Mouse (Mus musculus): Measurements from ENCODE around the gene 1810049J17Rik. TPM values are rescaled to one million over a fixed set of nuclear protein-coding genes. Genes with fewer than 3 reads are reported as not detected.
A peak's percentile ranks its signal among the peaks of the same experiment; 100 is the strongest.

1810049J17Rik gene
- polyA plus RNA-seq, 1 experiment from 2014 or later = 2.0 TPM

DNA sequence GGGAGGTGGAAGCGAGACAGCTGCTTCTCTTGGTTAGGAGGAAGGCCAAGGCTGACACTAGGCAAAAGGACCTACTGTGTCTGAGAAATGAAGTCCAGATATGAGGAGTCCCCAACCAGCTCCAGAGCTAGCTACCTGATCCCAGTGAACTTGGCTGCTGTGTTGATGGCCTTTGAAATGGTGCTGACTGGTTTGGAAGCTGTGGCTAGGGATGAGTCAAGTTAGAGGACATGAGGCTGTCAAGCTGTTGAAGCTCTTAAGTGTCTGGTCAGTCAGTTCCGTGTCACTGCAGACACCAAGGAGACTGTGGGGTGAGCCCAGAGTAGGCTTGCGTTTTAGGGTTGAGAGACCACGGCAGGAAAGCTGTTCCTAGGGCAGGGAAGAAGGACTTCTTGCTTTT lies 12.7 kb upstream of the 1810049J17Rik start:
- H3K27ac ChIP-seq = no peak overlapping the region
- no peak for DNase-seq (ENCODE audit: low spot score)
- 84% methylated on average over 4 of the region's 4 CpGs for WGBS
- no peak for ATAC-seq (ENCODE audit: low FRiP score)
- no peak overlapping the region for H3K9ac ChIP-seq
- H3K36me3 ChIP-seq (replicated peaks; ENCODE audit: control insufficient read depth, insufficient read depth) = no peaks in the 10 kb centered on the region
- peaks cover 14% of the 10 kb centered on the region; the same call in 1 of the 2 replicates for H3K4me1 ChIP-seq (replicated peaks; ENCODE audit: control insufficient read depth, insufficient read depth, low read length)
- no peaks in the 10 kb centered on the region for H3K27me3 ChIP-seq (ENCODE audit: control insufficient read depth, insufficient read depth, low read length)
- no peaks in the 10 kb centered on the region for H3K9me3 ChIP-seq (ENCODE audit: control insufficient read depth, low read length)
- no peak overlapping the region for H3K4me3 ChIP-seq (replicated peaks; ENCODE audit: low read length)
- H3K4me2 ChIP-seq (replicated peaks) = no peak overlapping the region

GRCm38 (mm10) chr15:12331300-12331699 lies 9.6 kb upstream of the 1810049J17Rik start:
- Histone ChIP-seq H3K9me3 (ENCODE audit: control insufficient read depth, low read length) (no peaks in the 10 kb centered on the region), H3K9ac (no peak overlapping the region), H3K4me3 (replicated peaks; ENCODE audit: low read length) (no peak overlapping the region), H3K27ac (no peak overlapping the region), H3K36me3 (replicated peaks; ENCODE audit: control insufficient read depth, insufficient read depth) (no peaks in the 10 kb centered on the region), H3K4me1 (replicated peaks; ENCODE audit: control insufficient read depth, insufficient read depth, low read length) (peaks cover 16% of the 10 kb centered on the region; the same call in 1 of the 2 replicates), H3K27me3 (ENCODE audit: control insufficient read depth, insufficient read depth, low read length) (no peaks in the 10 kb centered on the region), H3K4me2 (replicated peaks) (no peak overlapping the region)
- WGBS = 73% methylated on average over 1 of the region's 1 CpGs
- ATAC-seq (ENCODE audit: low FRiP score) (no peak), DNase-seq (ENCODE audit: low spot score) (no peak)

GRCm38 (mm10) chr15:12330892-12331291 lies 9.2 kb upstream of the 1810049J17Rik start:
- no peak overlapping the region for H3K4me2 ChIP-seq (replicated peaks)
- H3K4me1 ChIP-seq (replicated peaks; ENCODE audit: control insufficient read depth, insufficient read depth, low read length) = peaks cover 15% of the 10 kb centered on the region
- H3K4me3 ChIP-seq (replicated peaks; ENCODE audit: low read length) = no peak overlapping the region
- H3K27me3 ChIP-seq (ENCODE audit: control insufficient read depth, insufficient read depth, low read length) = no peaks in the 10 kb centered on the region
- no peaks in the 10 kb centered on the region for H3K9me3 ChIP-seq (ENCODE audit: control insufficient read depth, low read length)
- H3K9ac ChIP-seq = no peak overlapping the region
- no peaks in the 10 kb centered on the region for H3K36me3 ChIP-seq (replicated peaks; ENCODE audit: control insufficient read depth, insufficient read depth)
- no peak for ATAC-seq (ENCODE audit: low FRiP score)
- no peak for DNase-seq (ENCODE audit: low spot score)
- no peak overlapping the region for H3K27ac ChIP-seq

- WGBS = 79% methylated on average over 3 of the region's 3 CpGs
- ATAC-seq (ENCODE audit: low FRiP score) (no peak), DNase-seq (ENCODE audit: low spot score) (no peak)
- no peak overlapping the region for H3K4me3 ChIP-seq (replicated peaks; ENCODE audit: low read length)
- H3K36me3 ChIP-seq (replicated peaks; ENCODE audit: control insufficient read depth, insufficient read depth) = no peaks in the 10 kb centered on the region
- no peak overlapping the region for H3K9ac ChIP-seq
- no peaks in the 10 kb centered on the region for H3K9me3 ChIP-seq (ENCODE audit: control insufficient read depth, low read length)
- H3K4me1 ChIP-seq (replicated peaks; ENCODE audit: control insufficient read depth, insufficient read depth, low read length) = peaks cover 17% of the 10 kb centered on the region
- H3K4me2 ChIP-seq (replicated peaks) = no peak overlapping the region
- H3K27ac ChIP-seq = no peak overlapping the region
- no peaks in the 10 kb centered on the region for H3K27me3 ChIP-seq (ENCODE audit: control insufficient read depth, insufficient read depth, low read length)
These were observed 8.7 kb upstream of the 1810049J17Rik start for GRCm38 (mm10) chr15:12330389-12330788.

GRCm38 (mm10) chr15:12324326-12324725 lies 2.6 kb upstream of the 1810049J17Rik start:
- 94% methylated on average over 1 of the region's 1 CpGs for WGBS
- H3K4me1 ChIP-seq (replicated peaks; ENCODE audit: control insufficient read depth, insufficient read depth, low read length) = peaks cover 32% of the 10 kb centered on the region
- no peak for DNase-seq (ENCODE audit: low spot score)
- no peak overlapping the region for H3K9ac ChIP-seq
- H3K36me3 ChIP-seq (replicated peaks; ENCODE audit: control insufficient read depth, insufficient read depth) = no peaks in the 10 kb centered on the region
- peaks cover 9% of the 10 kb centered on the region for H3K27me3 ChIP-seq (ENCODE audit: control insufficient read depth, insufficient read depth, low read length)
- H3K4me2 ChIP-seq (replicated peaks) = no peak overlapping the region
- no peak for ATAC-seq (ENCODE audit: low FRiP score)
- H3K27ac ChIP-seq = no peak overlapping the region
- H3K4me3 ChIP-seq (replicated peaks; ENCODE audit: low read length) = no peak overlapping the region
- no peaks in the 10 kb centered on the region for H3K9me3 ChIP-seq (ENCODE audit: control insufficient read depth, low read length)

GRCm38 (mm10) chr15:12322676-12323402 lies 1.1 kb upstream of the 1810049J17Rik start:
- Histone ChIP-seq H3K27ac (no peak overlapping the region), H3K36me3 (replicated peaks; ENCODE audit: control insufficient read depth, insufficient read depth) (no peaks in the 10 kb centered on the region), H3K9me3 (ENCODE audit: control insufficient read depth, low read length) (no peaks in the 10 kb centered on the region), H3K4me3 (replicated peaks; ENCODE audit: low read length) (peak overlapping the region; percentile 83), H3K9ac (peak overlapping the region; percentile 96), H3K27me3 (ENCODE audit: control insufficient read depth, insufficient read depth, low read length) (peaks cover 10% of the 10 kb centered on the region), H3K4me1 (replicated peaks; ENCODE audit: control insufficient read depth, insufficient read depth, low read length) (peaks cover 28% of the 10 kb centered on the region), H3K4me2 (replicated peaks) (peak overlapping the region; percentile 62)
- 18% methylated on average over 9 of the region's 9 CpGs for WGBS
- DNase-seq (ENCODE audit: low spot score) (no peak), ATAC-seq (ENCODE audit: low FRiP score) (no peak)

DNA sequence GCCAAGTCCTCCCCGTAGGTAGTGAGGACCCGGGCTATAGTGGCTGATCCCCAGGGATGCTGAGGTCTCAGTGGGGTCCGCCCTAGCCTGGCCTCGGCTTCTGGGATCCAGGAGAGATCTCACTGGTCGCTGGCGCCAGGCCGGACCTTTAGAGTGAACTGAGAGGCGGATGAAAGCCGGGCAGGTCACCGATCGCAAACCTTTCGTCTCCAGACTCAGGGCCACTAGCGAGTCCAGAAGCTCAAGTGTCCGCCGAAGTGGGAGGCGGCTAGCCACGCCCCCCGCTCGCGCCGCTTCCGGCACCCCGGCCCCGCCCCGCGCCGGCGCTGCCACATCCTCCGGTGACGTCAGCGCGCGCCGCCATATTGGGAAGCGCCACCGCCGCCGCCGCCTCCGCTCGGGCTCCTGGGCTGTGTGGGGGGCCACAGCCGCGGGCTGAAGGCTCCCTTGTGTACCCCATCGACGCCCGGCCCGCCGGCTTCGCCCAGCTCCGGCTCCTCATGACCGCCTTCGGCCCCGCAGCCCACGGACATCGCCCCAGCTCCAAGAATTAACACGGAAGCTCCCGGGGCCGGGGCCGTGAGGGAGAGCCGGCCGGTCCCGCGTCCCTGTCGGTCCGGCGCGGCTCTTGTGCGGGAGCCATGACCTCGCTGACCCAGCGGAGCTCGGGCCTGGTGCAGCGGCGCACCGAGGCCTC lies 460 bp downstream of the 1810049J17Rik start, which contains the start of gene Golph3:
Golph3 (plus strand) TSS at position 360 of the 697 bp plus-strand sequence.
- no peaks in the 10 kb centered on the region for H3K36me3 ChIP-seq (replicated peaks; ENCODE audit: control insufficient read depth, insufficient read depth)
- WGBS = under 1% methylated on average over 72 of the region's 74 CpGs
- peak within 1 kb of the TSS; percentile 95 for H3K27ac ChIP-seq
- H3K4me2 ChIP-seq (replicated peaks) = peak within 1 kb of the TSS; percentile 62
- peak; percentile 95 for DNase-seq (ENCODE audit: low spot score)
- H3K9me3 ChIP-seq (ENCODE audit: control insufficient read depth, low read length) = no peaks in the 10 kb centered on the region
- H3K9ac ChIP-seq = peak within 1 kb of the TSS; percentile 96
- peaks cover 28% of the 10 kb centered on the region for H3K4me1 ChIP-seq (replicated peaks; ENCODE audit: control insufficient read depth, insufficient read depth, low read length)
- peaks cover 10% of the 10 kb centered on the region for H3K27me3 ChIP-seq (ENCODE audit: control insufficient read depth, insufficient read depth, low read length)
- peak within 1 kb of the TSS; percentile 83 for H3K4me3 ChIP-seq (replicated peaks; ENCODE audit: low read length)
- peak; percentile 97 for ATAC-seq (ENCODE audit: low FRiP score)

GRCm38 (mm10) chr15:12320441-12321090 lies 1.1 kb downstream of the 1810049J17Rik start:
- peak; percentile 29 for DNase-seq (ENCODE audit: low spot score)
- H3K4me1 ChIP-seq (replicated peaks; ENCODE audit: control insufficient read depth, insufficient read depth, low read length) = peaks cover 23% of the 10 kb centered on the region
- no peak for ATAC-seq (ENCODE audit: low FRiP score)
- H3K4me2 ChIP-seq (replicated peaks) = peak overlapping the region; percentile 62
- no peaks in the 10 kb centered on the region for H3K9me3 ChIP-seq (ENCODE audit: control insufficient read depth, low read length)
- 8% methylated on average over 22 of the region's 22 CpGs for WGBS
- H3K27me3 ChIP-seq (ENCODE audit: control insufficient read depth, insufficient read depth, low read length) = peaks cover 10% of the 10 kb centered on the region
- no peaks in the 10 kb centered on the region for H3K36me3 ChIP-seq (replicated peaks; ENCODE audit: control insufficient read depth, insufficient read depth)
- H3K27ac ChIP-seq = peak overlapping the region; percentile 95
- peak overlapping the region; percentile 96 for H3K9ac ChIP-seq
- H3K4me3 ChIP-seq (replicated peaks; ENCODE audit: low read length) = peak overlapping the region; percentile 83

DNA sequence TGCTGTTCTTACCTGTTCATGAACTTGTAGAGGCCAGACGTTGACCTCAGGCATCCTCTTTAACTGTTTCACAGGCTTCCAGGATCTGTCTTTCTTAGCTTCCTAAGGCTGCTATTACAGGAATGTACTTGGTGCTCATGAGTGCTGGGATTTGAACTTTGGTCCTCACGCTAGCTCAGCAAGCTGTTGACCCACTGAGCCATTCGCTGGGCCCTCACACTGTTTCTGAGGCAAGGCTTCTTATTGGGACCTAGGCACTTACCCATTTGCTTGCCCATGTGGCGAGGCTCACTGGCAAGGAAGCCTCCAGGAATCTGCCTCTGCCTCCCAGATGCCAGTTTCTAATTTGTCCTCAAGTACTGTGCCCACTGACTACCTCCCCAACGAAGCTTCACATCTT lies 1.8 kb downstream of the 1810049J17Rik start:
- no peak for ATAC-seq (ENCODE audit: low FRiP score)
- 0 out of 2 replicates have a peak overlapping the region, but pooled peaks have one; percentile 62 for H3K4me2 ChIP-seq (replicated peaks)

More for the DNA sequence above, 1.8 kb downstream of the 1810049J17Rik start:
- Histone ChIP-seq H3K36me3 (replicated peaks; ENCODE audit: control insufficient read depth, insufficient read depth) (no peaks in the 10 kb centered on the region), H3K9me3 (ENCODE audit: control insufficient read depth, low read length) (no peaks in the 10 kb centered on the region), H3K4me3 (replicated peaks; ENCODE audit: low read length) (no peak overlapping the region), H3K27me3 (ENCODE audit: control insufficient read depth, insufficient read depth, low read length) (peaks cover 10% of the 10 kb centered on the region), H3K9ac (no peak overlapping the region), H3K27ac (no peak overlapping the region), H3K4me1 (replicated peaks; ENCODE audit: control insufficient read depth, insufficient read depth, low read length) (peaks cover 20% of the 10 kb centered on the region)
- DNase-seq (ENCODE audit: low spot score) = no peak
- WGBS = 50% methylated on average over 5 of the region's 5 CpGs
